ENCODE assay signal across 15 mouse cellular contexts in the genomic region with DNA sequence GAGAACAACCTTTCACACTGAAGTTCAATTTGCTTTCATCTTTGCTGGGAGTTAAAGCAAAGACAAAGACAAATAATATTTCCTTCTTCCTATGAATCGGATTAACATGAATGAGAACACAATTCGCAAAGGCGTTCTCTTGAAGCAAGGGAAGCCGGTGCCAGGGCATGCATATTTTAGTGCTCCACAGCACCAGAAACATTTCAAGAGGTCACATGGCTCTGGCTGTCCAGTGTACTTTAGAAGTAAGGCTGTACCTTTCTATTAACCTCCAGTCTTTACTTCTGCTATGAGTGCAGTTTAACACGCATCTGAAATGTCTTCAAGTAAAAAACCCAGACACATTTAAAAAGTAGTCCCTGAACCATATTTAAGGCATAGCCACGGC.
"Had no signal": no experiment of that assay in that cellular context is flagged by ENCODE, and none has a peak within 500 bp of the region (broad histone marks: within the 10 kb centered on the region; RNA-seq: fewer than 3 reads in every experiment).

No protein-coding gene starts in this region.

- DNase-seq: kidney, adult 11 months; kidney, postnatal 14 days; left cerebral cortex, postnatal 4 days; lung, embryonic 14.5 days; retina, postnatal 1 day; right cerebral cortex, postnatal 4 days; spleen, adult 18-20 months; thymus, adult 2 months; thymus, postnatal 25 days had no signal

- H3K4me3 ChIP-seq: kidney, embryonic 15.5 days; limb, embryonic 13.5 days; midbrain, embryonic 10.5 days; neural tube, embryonic 13.5 days had no signal

- H3K4me1 ChIP-seq: kidney, embryonic 15.5 days; limb, embryonic 13.5 days; midbrain, embryonic 10.5 days; neural tube, embryonic 13.5 days had no signal

- H3K27ac ChIP-seq: hindbrain, postnatal 0 days; kidney, embryonic 15.5 days; limb, embryonic 13.5 days; liver, embryonic 14.5 days; midbrain, embryonic 10.5 days; neural tube, embryonic 13.5 days had no signal
